Mouse (Mus musculus) cortical plate, adult 2 months (tissue): Measurements from ENCODE around the gene Cbx4.

Source experiments
- CTCF ChIP-seq: fragments of 200-500 bp; IDR thresholded peaks from 2 replicates; pipeline ENCODE4 v1.5.1; 2011; ENCODE audit warnings: mild to moderate bottlenecking, control low read depth, low read length; ENCODE audit not compliant: insufficient read depth; ENCODE audit errors: extremely low read depth
- POLR2A ChIP-seq: fragments of 200-500 bp; IDR thresholded peaks from 2 replicates; pipeline ENCODE4 v1.6.1; 2011; ENCODE audit warnings: mild to moderate bottlenecking, low read length, control low read depth; ENCODE audit not compliant: insufficient read depth; ENCODE audit errors: extremely low read depth

DNA sequence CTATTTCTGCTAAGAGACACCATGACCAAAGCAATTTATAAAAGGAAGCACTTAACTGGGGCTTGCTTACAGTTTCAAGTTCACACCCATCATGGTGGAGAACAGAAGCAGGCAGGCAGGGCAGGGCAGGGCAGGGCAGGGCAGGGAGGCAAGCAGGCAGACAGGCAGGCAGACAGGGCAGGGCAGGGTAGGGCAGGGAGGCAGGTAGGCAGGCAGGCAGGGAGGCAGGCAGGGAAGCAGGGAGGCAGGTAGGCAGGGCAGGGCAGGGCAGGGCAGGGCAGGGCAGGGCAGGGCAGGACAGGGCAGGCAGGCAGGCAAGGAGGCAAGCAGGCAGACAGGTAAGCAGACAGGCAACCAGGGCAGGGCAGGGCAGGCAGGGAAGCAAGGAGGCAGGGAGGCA, 26.7 kb upstream of the Cbx4 start:
- TF ChIP-seq CTCF, result no peak
- TF ChIP-seq POLR2A, result no peak
